Mouse (Mus musculus): ENCODE data around the gene Gtf2a1l.

Gene Gtf2a1l

GRCm38 (mm10) chr17:88658510-88658909 is 9.9 kb upstream of the Gtf2a1l start:
- DNase-seq, result no peak

GRCm38 (mm10) chr17:88666076-88666475 is 2.4 kb upstream of the Gtf2a1l start:
- DNase-seq, result no peak

GRCm38 (mm10) chr17:88669921-88670320 is 1.5 kb downstream of the Gtf2a1l start:
- no peak for DNase-seq

DNA sequence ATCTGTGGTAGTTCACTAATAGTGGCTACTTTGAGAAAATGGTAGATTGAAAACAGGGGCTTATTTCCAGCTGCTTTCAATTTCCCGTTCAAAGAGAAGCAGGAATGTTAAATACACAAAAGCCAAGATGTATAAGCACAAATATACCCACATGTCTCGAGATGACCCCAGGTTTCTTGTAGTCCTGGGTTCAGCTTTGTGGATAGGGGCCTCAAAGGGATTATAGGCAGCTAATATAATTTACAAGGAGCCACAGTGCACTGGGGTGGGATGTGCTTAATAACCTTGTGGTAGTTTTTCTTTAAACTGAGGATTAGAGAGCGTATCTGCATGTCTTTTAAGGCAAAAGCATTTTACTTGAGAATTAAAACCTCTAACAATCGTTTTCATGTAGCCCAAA is 2.3 kb downstream of the Gtf2a1l start:
- DNase-seq, result no peak

DNA sequence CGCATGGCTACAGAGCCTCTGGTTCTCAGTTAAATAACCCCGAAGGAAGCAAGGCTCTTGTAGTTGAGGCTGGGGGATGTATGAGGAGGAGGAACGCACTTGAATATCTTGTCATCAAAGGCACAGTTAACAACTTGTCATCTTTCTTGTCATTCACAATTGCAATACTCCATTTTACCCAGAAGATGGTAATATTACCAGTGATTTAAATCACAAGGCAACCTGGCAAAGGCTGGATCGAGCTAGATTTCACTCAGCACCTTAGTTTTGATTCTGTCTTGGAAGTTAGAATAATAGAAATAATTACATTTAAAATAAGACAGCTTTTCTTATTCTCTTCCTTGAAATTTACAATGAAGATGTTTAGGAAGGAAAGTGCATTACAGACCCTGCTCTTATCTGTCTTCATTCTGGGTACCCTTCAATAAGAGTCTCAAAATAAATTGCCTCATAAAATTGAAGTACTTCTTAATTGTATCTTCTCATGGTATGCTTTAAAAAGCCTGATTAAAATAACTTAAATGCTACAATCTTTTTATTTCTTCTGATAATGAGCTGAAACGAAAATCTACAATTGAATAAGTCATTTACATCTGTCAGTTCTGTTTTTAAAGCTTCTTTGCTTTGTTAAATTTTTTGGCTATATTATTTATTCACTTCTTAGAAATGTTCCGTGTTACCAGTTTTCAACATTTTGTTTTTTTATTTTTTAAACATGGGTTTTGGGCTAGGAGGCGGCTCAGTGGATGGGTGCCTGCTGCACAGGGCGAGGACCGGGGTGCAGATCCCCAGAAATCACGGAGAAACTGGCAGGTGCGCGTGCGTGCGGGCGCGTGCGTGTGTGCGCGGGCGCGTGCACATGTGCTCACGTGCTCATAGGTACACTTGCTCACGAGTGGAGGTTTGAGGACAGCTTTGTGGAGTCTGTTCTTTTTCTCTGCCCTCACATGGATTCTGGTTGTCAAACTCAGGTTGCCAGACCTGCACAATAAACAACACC is 7.2 kb downstream of the Gtf2a1l start:
- no peak for DNase-seq

GRCm38 (mm10) chr17:88688226-88688625 is 19.8 kb downstream of the Gtf2a1l start:
- peak; percentile 41 to 47 for DNase-seq

DNA sequence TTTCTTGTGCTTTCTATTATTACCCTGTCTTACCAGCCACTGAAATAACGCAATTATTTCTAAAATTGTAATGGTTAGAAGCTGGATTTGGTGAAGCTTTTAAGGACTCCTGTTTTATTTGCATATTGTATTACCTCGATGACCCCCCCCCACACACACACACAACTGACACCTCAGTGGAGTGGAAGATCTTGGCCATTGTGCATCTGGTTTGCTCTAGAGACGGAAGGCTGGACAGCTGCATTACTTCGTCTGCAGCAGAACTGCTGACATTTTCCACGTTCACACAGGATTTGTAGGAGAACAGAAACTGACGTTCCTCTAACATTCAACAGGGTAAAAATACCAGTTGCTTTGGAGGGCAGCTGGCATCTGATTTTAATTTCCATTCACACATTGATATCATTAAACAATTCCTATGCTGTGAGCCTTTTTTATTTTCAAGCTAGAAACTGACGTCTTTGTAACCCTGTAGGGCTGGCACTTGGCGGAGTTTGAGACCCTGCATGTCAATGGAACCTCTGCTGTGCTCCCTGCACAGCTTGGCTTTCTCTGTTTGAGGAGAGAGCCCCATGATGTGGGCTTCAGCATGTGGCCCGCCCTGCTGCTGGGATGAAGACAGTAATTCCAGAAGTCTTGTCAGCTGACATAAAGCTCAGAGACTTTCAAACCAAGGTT is 28.3 kb downstream of the Gtf2a1l start:
- no peak for DNase-seq

DNA sequence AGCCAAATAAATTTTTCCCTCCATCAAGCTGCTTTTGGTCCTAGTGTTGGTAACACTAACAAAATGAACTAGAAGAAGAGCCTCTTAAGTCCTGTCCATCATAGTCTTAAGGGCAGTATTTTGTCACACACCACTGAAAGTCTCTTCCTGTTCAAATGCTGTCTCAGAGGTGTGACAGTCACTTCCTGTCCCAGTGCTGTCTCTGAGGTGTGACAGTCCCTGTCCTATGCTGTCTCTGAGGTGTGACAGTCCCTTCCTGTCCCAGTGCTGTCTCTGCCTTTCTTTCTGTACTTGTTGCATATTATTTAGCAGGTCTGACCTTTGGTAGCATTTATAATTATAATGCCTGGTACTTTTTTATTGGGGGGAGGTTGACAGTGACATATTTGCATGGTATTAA is 32.4 kb downstream of the Gtf2a1l start:
- no peak for DNase-seq

GRCm38 (mm10) chr17:88702345-88702744 is 33.9 kb downstream of the Gtf2a1l start:
- DNase-seq, result no peak

GRCm38 (mm10) chr17:88703112-88703511 is 34.7 kb downstream of the Gtf2a1l start:
- DNase-seq, result no peak

GRCm38 (mm10) chr17:88706231-88706649 is 37.8 kb downstream of the Gtf2a1l start:
- DNase-seq, result no peak

DNA sequence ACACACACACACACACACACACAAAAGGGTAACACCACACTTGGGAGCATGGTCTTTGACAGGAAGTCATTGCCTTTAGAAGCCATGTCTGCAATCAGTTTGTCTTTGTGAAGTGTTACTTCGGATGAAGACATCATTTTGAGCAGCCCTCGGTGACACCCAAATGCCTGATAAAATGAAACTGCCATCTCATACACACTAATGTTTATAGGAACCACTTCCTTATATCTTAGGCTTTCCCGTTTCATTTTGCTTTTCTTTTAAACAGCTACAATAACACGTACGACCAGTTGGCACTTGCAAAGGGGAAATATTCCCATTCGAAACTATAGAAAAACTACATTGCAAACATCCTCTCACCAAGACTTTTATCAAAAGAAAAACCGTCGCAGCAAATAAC is 81.2 kb downstream of the Gtf2a1l start:
- no peak for DNase-seq

DNA sequence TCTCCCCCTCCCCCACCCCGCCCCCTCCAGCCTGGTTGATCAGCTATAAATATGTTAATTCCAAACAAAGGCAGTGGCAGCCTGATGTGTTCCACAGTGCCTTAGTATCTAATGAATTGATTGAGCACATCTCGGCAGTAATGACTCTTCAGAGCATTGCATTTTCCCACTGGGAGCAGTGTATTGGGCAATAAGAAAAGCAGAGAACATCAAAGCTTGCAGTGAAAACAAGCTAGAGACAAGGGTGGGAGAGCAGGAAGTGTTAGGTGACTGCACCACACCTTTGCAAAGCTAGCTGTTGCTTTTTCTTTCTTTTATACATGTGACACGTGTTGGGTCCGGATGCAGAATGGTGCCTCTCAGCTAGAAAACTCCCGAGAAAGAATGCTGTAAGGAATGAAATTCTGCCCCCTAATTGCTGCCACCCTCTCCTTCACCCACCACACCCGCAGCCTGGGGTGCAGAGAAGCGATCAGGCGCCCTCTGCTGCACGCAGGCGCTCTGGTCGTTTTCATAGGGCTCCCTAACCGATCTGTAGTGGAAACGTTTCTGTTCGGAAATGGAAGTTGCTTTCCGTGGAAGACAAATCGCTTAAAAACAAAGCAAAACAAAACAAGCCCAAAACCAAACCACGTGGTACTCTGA is 84.5 kb downstream of the Gtf2a1l start:
- DNase-seq, result peak; percentile 56 to 66

- no peak for DNase-seq
These were observed 85.0 kb downstream of the Gtf2a1l start for GRCm38 (mm10) chr17:88753472-88753857.

DNA sequence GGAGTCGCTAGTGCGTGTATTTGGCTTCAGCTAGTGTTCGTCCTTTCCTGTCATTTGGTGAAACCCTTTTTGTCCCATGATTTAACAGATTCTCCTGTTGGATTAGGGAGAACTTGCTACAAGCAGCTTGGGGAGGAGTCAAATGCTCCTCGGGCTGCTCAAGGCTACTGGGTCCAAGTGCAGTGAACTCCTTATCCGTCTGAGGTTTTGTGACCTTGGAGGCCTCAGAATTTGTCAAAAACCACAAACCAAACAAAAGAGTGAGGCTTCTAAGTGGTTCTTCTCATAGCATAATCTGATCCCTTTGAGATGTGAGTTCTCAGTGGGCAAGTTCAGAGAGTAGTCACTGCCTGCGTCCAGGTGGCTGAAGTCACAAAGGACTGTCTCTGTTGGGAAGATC is 87.3 kb downstream of the Gtf2a1l start:
- DNase-seq, result no peak

GRCm38 (mm10) chr17:88758003-88758437 is 89.6 kb downstream of the Gtf2a1l start:
- no peak for DNase-seq

- DNase-seq, result no peak
These were observed 95.1 kb downstream of the Gtf2a1l start for GRCm38 (mm10) chr17:88763396-88764135.

DNA sequence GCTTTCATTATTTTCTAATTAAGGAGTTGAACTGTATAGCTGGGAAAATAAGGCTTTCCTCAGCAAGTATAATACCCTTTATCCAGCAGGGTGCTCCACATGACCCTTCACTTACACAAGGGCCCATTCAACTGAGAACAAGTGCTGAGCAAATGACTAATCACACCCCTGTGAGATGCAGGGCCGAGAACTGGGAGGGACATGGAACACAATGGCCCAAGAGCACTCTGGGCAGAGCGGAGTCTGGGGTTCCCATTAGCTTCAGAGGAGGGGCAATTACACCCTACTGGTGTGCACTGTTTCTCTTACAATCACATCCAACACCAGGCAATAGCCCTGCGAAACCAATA is 95.7 kb downstream of the Gtf2a1l start:
- DNase-seq, result no peak
